Mouse (Mus musculus) thymus, adult 2 months (tissue): ENCODE measurements around the gene Acap2.

ENCODE experiments used
- CTCF ChIP-seq: fragments of 200-500 bp; IDR thresholded peaks from 2 replicates; pipeline ENCODE4 v1.5.1; 2012; ENCODE audit warnings: mild to moderate bottlenecking, control low read depth, low read length, moderate library complexity, borderline replicate concordance; ENCODE audit not compliant: control insufficient read depth, poor library complexity, insufficient read depth; ENCODE audit errors: extremely low read depth
- POLR2A ChIP-seq: fragments of 200-500 bp; IDR thresholded peaks from 2 replicates; pipeline ENCODE4 v1.6.1; 2012; ENCODE audit warnings: mild to moderate bottlenecking, low read length, control low read depth, moderate library complexity; ENCODE audit not compliant: control insufficient read depth, poor library complexity, insufficient read depth; ENCODE audit errors: extremely low read depth

GRCm38 (mm10) chr16:31192526-31192925 is 8.5 kb downstream of the Acap2 start:
- TF ChIP-seq CTCF = no peak
- no peak for TF ChIP-seq POLR2A
